Mouse (Mus musculus) heart, adult 2 months (tissue): ENCODE measurements around the gene Snapc2. TPM values are rescaled to one million over a fixed set of nuclear protein-coding genes. Genes with fewer than 3 reads are reported as not detected.

Experiments used
- DNase-seq, 2 experiments: peaks; one replicate each; pipeline ENCODE4 v3.0.0; 2021
- H3K27ac ChIP-seq: fragments of 200-600 bp; 2 replicates; pipeline ENCODE4 v1.8.1; 2022
- H3K27me3 ChIP-seq: fragments of 200-500 bp; 2 replicates; pipeline ENCODE4 v1.6.1; 2012; ENCODE audit warnings: mild to moderate bottlenecking, low read length, inconsistent platforms, mixed read lengths; ENCODE audit not compliant: control insufficient read depth, insufficient read depth
- H3K36me3 ChIP-seq: fragments of 200-500 bp; 2 replicates; pipeline ENCODE4 v1.6.1; 2012; ENCODE audit warnings: low read length, inconsistent platforms; ENCODE audit not compliant: control insufficient read depth, insufficient read depth
- H3K4me1 ChIP-seq: fragments of 200-500 bp; 2 replicates; pipeline ENCODE4 v1.6.1; 2011; ENCODE audit warnings: low read length; ENCODE audit not compliant: control insufficient read depth, insufficient read depth
- H3K4me3 ChIP-seq: fragments of 200-600 bp; 2 replicates; pipeline ENCODE4 v1.8.1; 2022
- H3K79me2 ChIP-seq: fragments of 200-500 bp; replicated peaks from 2 replicates; pipeline ENCODE4 v1.6.1; 2012; ENCODE audit warnings: mild to moderate bottlenecking, inconsistent platforms, low read length, moderate library complexity, mixed read lengths; ENCODE audit not compliant: control insufficient read depth, insufficient read depth
- H3K9ac ChIP-seq: fragments of 200-500 bp; 2 replicates; pipeline ENCODE4 v1.6.1; 2012; ENCODE audit warnings: low read depth, mild to moderate bottlenecking, control low read depth, inconsistent platforms, low read length, mixed read lengths
- CTCF ChIP-seq: fragments of 200-600 bp; IDR thresholded peaks from 2 replicates; pipeline ENCODE4 v1.8.1; 2022; ENCODE audit warnings: antibody characterized with exemption, mild to moderate bottlenecking, moderate library complexity
- EP300 ChIP-seq: fragments of 200-500 bp; IDR thresholded peaks from 2 replicates; pipeline ENCODE4 v1.6.1; 2011; ENCODE audit warnings: low read depth, low read length, control low read depth; ENCODE audit not compliant: insufficient read depth
- POLR2A ChIP-seq: fragments of 200-500 bp; IDR thresholded peaks from 2 replicates; pipeline ENCODE4 v1.6.1; 2011; ENCODE audit warnings: mild to moderate bottlenecking, low read depth, low read length, control low read depth; ENCODE audit not compliant: insufficient read depth
- WGBS: fragments of 180-500 bp; shearing (Covaris S2); methylation state at CpG from one replicate; pipeline ENCODE4 v1.1.7; 2018; 5-methylcytosine and 5-hydroxymethylcytosine counted together
- intact Hi-C: fragments of 180-260 bp; cut with DNase I; formaldehyde crosslinking; loops from one replicate; pipeline ENCODE4 v1.15.1; 2025
- polyA plus RNA-seq: library from polyadenylated mRNA; depleted of rRNA; stranded (reverse); fragments of >200 nt; gene quantifications from 2 replicates; pipeline ENCODE4 v1.2.3, GENCODE M21; 2012
- total RNA-seq, 2 experiments: library from RNA; stranded (reverse); gene quantifications; 2 replicates each; pipeline ENCODE4 v1.2.3; 2021

Gene Snapc2
- total and polyA plus RNA-seq, 3 experiments, result 14.7 to 18.5 (median 16.2) TPM

- WGBS, result 86% methylated on average over 13 of the region's 13 CpGs
- H3K27ac ChIP-seq, result no peak overlapping the region
- no peaks in the 10 kb centered on the region for H3K27me3 ChIP-seq
- no peaks in the 10 kb centered on the region for H3K36me3 ChIP-seq
- H3K9ac ChIP-seq, result no peak overlapping the region
- intact Hi-C loops, result no loop called here
- no peaks in the 10 kb centered on the region for H3K79me2 ChIP-seq
- H3K4me1 ChIP-seq, result no peaks in the 10 kb centered on the region
- no peak for DNase-seq
- no peak overlapping the region for H3K4me3 ChIP-seq
- no peak for TF ChIP-seq CTCF
- TF ChIP-seq POLR2A, result no peak
- no peak for TF ChIP-seq EP300
Observed at GRCm38 (mm10) chr8:4245737-4246136, 7.1 kb upstream of the Snapc2 start.

DNA sequence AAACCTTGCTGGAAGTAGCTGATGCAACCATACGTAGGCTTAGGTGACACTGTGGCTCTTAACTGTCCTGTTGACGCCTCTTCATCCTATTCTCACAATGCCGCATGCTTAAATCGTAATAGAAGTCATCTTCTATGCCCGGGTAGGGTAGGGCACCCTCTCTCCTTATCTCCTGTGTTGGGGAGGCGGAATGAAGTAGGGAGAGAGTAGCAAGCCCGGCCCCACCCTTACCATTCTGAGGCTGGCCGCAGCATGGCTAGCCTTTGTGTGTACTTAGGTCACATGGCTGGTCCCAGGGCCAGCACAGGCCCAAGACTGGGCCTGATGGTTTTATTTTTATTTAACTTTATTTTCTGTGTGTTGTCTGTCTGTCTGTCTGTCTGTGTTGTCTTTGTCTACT is 5.6 kb upstream of the Snapc2 start:
- no peak for DNase-seq
- no peaks in the 10 kb centered on the region for H3K4me1 ChIP-seq
- H3K27me3 ChIP-seq, result no peaks in the 10 kb centered on the region
- H3K36me3 ChIP-seq, result no peaks in the 10 kb centered on the region
- intact Hi-C loops, result no loop called here
- TF ChIP-seq CTCF, result no peak
- no peak for TF ChIP-seq POLR2A
- TF ChIP-seq EP300, result no peak
- no peak overlapping the region for H3K4me3 ChIP-seq
- H3K27ac ChIP-seq, result no peak overlapping the region
- no peak overlapping the region for H3K9ac ChIP-seq
- WGBS, result 85% methylated on average over 8 of the region's 8 CpGs
- no peaks in the 10 kb centered on the region for H3K79me2 ChIP-seq

- H3K27ac ChIP-seq, result no peak within 1 kb of the TSS
- WGBS, result 86% methylated on average over 15 of the region's 15 CpGs
- no peak within 1 kb of the TSS; the same call in 1 of the 2 replicates for H3K9ac ChIP-seq
- intact Hi-C loops, result no loop called here
- H3K27me3 ChIP-seq, result no peaks in the 10 kb centered on the region
- no peak within 1 kb of the TSS for H3K4me3 ChIP-seq
- H3K4me1 ChIP-seq, result peaks cover 2% of the 10 kb centered on the region
- DNase-seq, result no peak
- H3K79me2 ChIP-seq, result no peaks in the 10 kb centered on the region
- no peak for TF ChIP-seq EP300
- TF ChIP-seq POLR2A, result no peak
- TF ChIP-seq CTCF, result no peak
- H3K36me3 ChIP-seq, result no peaks in the 10 kb centered on the region
Observed at GRCm38 (mm10) chr8:4247951-4248540, 4.8 kb upstream of the Snapc2 start, which contains the start of gene Tgfbr3l. TSS of gene Tgfbr3l (plus strand) at chr8:4248214.

- H3K79me2 ChIP-seq, result 0 out of 2 replicates have a peak, but pooled peaks cover 2% of the 10 kb centered on the region
- H3K4me1 ChIP-seq, result peaks cover 5% of the 10 kb centered on the region
- no peak overlapping the region for H3K4me3 ChIP-seq
- no peak overlapping the region; the same call in 1 of the 2 replicates for H3K27ac ChIP-seq
- no peak for TF ChIP-seq POLR2A
- TF ChIP-seq EP300, result no peak
- TF ChIP-seq CTCF, result no peak
- intact Hi-C loops, result no loop called here
- H3K36me3 ChIP-seq, result no peaks in the 10 kb centered on the region
- WGBS, result 25% methylated on average over 29 of the region's 29 CpGs
- peak overlapping the region; percentile 40 for H3K9ac ChIP-seq
- no peaks in the 10 kb centered on the region for H3K27me3 ChIP-seq
- DNase-seq, result peak in 1 of 2 experiments; percentile 33
Observed at GRCm38 (mm10) chr8:4249213-4249612, 3.7 kb upstream of the Snapc2 start.

GRCm38 (mm10) chr8:4250306-4250970 is 2.4 kb upstream of the Snapc2 start:
- TF ChIP-seq CTCF (peak; percentile 96), POLR2A (no peak), EP300 (0 out of 2 replicates have a peak, but pooled peaks have one; percentile 22)
- intact Hi-C loops, result loop anchor here (2.0 to 5.0 kb wide), 4 partner anchors 58 to 267 kb away; no protein-coding TSS in a partner anchor
- WGBS, result 44% methylated on average over 26 of the region's 26 CpGs
- 0 out of 2 replicates have a peak, but pooled peaks cover 2% of the 10 kb centered on the region for H3K79me2 ChIP-seq
- H3K27me3 ChIP-seq, result no peaks in the 10 kb centered on the region
- H3K27ac ChIP-seq, result no peak overlapping the region
- H3K4me3 ChIP-seq, result no peak overlapping the region
- DNase-seq, result peak; percentile 82 to 87
- H3K36me3 ChIP-seq, result no peaks in the 10 kb centered on the region
- peaks cover 5% of the 10 kb centered on the region for H3K4me1 ChIP-seq
- no peak overlapping the region for H3K9ac ChIP-seq

DNA sequence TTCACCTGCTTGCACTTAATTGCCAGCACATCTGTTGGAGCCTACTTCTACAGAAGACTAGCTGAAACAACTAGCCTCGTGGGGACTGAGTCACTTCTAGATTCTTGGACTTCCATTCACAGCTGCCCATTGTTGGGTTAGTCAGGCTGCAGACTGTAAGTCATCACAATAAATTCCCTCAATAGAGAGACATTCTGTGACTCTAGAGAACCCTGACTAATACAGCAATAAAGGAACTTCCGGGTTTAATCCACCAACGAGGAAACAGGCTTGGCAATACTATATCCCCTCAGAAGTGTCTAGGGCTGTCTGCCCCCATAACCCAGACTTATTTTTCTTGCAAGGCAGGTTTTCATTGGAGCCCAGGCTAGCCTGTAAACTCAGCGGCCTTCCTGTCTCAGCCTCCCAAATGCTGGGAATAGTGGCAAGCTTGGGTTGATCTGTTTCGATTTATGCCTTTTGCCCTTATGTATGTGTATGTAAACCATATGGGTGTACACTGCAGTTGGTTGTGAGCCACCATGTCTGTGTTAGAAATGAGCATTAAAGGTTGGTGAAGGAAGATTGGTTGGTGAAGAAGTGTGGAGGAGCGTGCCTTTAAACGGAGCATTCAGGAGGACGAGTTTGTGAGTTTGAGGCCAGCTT is 642 bp upstream of the Snapc2 start:
- 0 out of 2 replicates have a peak, but pooled peaks cover 2% of the 10 kb centered on the region for H3K79me2 ChIP-seq
- DNase-seq, result no peak
- intact Hi-C loops, result loop anchor here (1.0 to 5.0 kb wide), 5 partner anchors 13 to 341 kb away; no protein-coding TSS in a partner anchor
- 34% methylated on average over 8 of the region's 8 CpGs for WGBS
- H3K27me3 ChIP-seq, result no peaks in the 10 kb centered on the region
- peak overlapping the region; percentile 88 for H3K4me3 ChIP-seq
- peak overlapping the region; percentile 86; the same call in 1 of the 2 replicates for H3K27ac ChIP-seq
- H3K4me1 ChIP-seq, result peaks cover 5% of the 10 kb centered on the region
- TF ChIP-seq CTCF, result no peak
- TF ChIP-seq POLR2A, result no peak
- TF ChIP-seq EP300, result no peak
- no peaks in the 10 kb centered on the region for H3K36me3 ChIP-seq
- peak overlapping the region; percentile 12; the same call in 1 of the 2 replicates for H3K9ac ChIP-seq
